Mouse (Mus musculus): ENCODE results near the gene Rpl41.

- TF ChIP-seq POLR2A (IDR thresholded peaks at IDR 0.05; ENCODE audit: low read depth, low read length) (no peak), CTCF (IDR thresholded peaks at IDR 0.05; ENCODE audit: extremely low read depth, insufficient read depth, insufficient read length, insufficient replicate concordance) (no peak)
These were observed 45.6 kb downstream of the Rpl41 start for GRCm38 (mm10) chr10:128503532-128503931.

Data from spleen, adult 2 months (tissue).